Mouse (Mus musculus) mouse trophoblast stem cell (cell line): ENCODE results near the gene Nrtn.

Experiments
- in situ Hi-C, 2 experiments: fragments of 300-500 bp; cut with MseI, MboI; formaldehyde crosslinking; loops; 2 replicates in 1 of 2; 3 replicates in 1 of 2; pipeline ENCODE4 v1.15.1; 2025

Gene Nrtn

DNA sequence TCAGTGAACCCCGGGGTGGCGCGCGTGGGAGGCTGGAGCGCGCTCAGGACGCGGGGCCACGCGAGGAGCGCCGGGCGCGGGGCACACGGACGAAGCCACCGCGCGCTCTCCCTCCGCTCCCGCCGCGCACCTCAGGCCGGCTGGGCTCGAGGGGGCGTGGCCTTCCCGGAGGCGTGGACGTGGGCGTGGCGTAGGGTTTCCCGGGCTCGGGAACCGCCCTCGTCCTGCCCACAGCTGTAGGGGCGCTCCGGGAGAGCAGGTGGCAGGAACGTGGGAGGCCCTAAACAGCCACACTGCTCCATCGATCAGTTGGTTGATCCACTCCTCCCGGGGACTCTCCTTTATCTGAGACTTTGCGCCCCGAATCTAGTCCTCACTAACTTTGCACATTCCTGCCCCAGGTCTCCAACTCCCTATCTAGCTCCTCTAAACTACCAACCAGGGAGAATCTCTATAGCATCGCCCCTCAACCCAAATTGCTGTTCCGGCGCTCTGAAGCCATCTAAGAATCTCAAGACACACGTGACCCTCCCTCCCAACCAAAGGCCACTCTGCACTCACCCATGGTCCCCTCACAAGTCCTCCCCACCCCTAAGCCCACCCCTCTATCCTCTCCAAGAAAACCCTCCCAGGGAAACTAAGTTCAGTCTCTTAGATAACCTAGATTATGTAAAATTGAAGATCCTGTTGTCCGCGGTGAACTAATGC, at the start of gene Nrtn:
Nrtn (minus strand) TSS at position 115 of the 708 bp plus-strand sequence.
- in situ Hi-C loops, result no loop called here

DNA sequence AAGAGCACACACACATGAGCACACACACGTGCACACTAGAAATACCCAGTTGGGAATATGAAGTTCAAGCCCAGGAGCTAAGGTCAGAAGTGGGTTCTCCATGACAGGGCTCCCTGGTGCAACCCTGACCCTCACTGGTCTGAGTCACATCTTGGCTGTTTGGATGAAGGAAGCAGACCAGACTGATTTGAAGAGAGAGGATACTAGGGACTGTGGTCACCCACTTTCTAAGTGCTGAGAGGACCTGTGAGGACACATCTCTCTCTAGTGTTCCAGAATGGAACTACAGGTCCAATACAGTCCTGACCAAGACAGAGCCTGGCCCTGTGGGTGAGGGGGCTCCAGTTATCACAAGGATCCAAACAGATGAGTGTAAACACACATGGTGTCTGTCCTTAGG, 48.5 kb upstream of the Nrtn start:
- in situ Hi-C loops, result no loop called here

DNA sequence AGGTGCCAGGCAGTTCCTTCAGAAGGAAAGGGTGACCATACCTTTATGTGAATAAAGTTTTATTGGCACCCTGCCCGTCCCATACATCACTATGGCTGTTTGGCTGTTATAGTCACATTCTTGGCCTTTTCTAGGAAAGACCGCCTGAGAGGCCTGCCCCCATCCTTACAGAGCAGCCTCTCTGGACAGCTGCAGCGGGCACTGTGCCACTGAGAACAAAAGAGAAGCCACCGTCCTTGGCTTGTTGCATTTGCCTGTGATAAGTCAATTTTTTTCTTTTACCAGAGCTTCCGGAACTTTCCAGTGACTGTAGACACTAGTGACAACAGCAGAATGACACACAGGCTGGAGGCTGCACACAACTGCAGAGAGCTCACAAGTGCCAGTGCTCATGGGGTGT, 47.6 kb upstream of the Nrtn start:
- in situ Hi-C loops, result no loop called here

DNA sequence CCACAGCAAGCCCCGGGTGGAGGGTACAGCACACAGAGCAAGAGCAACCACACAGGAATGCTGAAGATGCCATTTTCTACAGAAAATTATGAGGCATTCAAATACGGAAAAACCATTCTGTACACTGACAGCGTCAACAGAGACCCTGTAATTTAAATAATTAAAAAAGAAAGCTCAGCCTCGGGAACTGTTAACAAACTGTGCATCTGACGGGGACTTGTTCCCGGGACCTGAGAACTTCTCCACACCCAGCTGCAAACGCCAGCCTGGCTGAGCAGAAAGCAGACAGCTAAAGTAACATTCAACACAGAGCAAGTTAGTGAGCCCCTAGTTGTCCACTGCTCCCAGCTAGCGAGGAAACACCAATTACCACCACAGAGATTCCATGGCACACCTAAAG, 44.7 kb upstream of the Nrtn start:
- in situ Hi-C loops, result no loop called here

DNA sequence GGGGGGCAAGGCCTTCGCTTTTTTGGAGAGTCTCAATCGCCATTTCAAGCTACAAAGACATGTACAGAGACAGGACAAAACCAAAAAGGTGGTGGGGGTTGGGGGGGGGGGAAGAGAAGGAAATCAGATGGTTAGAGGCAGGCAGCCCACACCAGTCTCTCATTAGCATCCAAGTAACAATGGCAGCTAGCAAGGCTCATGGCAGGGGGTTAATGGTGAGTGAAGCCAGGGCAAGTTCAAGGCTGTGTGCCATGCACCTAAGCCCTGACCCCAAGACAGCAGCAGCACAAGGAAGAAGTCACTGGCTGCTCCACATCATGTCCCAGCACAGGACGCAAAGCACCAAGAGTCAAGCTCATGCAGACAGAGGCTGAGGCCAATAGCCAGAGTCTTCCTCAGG, 41.9 kb upstream of the Nrtn start:
- in situ Hi-C loops, result no loop called here

DNA sequence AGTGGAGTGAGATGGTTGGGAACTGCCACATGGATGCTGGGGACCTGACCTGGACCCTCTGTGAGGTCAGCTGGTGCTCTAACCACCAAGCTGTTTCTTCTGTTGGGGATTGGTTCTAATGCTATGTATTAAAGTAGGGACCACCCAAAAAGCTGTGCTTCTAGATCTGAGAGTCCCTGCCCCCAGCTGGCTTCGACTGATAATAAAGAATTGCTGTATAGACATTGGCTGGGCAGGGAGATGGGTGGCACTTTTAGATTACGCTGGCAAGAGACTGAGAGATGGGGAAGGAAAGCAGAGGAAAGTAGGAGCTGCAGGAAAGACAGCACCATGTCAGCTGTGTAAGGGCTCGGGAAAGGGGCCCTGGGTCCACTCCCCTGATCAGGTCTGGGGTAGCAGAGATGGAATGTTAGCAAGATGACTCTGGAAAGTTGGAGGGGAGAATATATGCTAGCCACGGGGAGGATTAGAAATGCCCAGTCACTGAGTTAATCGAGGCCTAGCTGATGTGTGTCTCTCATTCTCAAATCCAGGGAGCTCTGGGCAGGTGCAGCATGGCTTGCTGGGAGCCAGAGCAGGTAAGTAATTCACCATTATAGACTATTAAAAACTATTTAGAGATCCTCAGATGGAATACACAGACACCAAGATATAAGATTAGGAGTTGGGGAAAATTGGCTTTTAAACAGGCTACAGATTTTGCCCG, 36.4 kb upstream of the Nrtn start:
- in situ Hi-C loops, result no loop called here

- in situ Hi-C loops, result no loop called here
Observed at GRCm38 (mm10) chr17:56792588-56792987, 35.3 kb upstream of the Nrtn start.

DNA sequence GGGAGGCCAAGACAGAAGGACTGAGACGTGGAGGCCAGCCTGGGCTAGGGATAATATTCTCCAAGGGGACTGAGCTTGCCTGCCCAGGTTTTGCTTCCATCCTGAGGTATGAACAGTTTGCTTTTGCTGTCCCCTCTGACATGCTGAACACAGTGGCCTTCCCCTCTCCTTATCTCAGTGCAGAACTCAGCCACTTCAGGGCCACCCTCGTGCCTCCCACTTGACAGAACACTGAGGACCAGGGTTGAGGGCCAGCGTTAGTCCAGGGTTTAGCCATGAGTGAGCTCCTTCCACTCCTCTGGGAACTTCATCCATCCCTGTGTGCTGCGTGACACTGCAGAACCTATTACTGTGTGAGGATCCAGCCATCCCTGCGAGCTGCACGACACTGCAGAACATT, 32.0 kb upstream of the Nrtn start:
- in situ Hi-C loops, result no loop called here

DNA sequence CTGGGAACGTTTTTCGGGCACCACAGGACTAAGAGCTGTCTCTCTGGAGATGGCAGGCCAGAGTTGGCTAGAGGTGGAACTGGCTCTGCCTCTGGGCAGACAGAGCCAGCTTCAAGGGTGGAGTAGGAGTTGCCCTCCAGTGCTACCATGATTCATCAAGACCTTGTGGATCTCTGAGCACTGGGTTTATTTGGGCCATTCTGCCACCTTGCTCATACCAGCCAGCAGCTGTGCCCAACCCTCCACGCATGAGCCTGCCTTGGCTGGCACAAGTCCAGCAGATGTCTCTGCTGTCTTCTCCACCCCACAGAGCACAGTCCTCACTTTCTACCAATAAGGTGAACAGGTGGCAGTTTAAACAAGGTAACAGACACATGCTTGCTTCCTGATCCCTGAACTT, 31.6 kb upstream of the Nrtn start:
- in situ Hi-C loops, result no loop called here

DNA sequence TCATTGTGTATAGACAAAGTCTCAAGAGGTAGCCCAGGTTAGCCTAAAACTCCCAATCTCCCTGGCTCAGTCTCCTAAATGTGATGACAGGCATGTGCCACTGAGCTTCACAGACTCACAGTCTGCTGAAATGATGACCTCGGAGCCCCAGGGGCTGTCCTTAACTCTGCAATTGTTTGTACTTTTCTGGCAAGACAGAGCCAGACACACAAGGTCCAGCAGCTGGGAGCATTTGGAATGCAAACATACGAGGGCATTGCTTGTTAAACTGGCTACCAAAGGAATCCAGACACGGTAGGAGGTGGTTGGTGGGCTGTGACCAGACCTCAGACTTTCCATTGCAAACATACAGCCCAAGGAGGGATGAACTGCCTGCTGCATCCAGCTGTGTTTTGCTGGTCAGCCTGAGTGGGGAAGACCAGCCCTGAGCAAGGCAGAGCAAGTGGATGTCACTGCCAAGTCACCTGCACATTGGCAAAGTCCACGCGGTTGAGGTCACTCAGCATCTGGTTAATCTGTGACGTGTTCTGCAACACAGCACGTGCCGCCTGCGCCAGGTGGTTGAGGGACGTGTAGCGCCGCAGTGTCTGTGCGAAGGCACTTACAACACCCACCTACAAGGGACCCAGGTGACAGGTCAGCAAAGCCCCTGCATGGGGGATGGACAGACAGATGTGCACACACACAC, 23.1 kb upstream of the Nrtn start:
- in situ Hi-C loops, result no loop called here

DNA sequence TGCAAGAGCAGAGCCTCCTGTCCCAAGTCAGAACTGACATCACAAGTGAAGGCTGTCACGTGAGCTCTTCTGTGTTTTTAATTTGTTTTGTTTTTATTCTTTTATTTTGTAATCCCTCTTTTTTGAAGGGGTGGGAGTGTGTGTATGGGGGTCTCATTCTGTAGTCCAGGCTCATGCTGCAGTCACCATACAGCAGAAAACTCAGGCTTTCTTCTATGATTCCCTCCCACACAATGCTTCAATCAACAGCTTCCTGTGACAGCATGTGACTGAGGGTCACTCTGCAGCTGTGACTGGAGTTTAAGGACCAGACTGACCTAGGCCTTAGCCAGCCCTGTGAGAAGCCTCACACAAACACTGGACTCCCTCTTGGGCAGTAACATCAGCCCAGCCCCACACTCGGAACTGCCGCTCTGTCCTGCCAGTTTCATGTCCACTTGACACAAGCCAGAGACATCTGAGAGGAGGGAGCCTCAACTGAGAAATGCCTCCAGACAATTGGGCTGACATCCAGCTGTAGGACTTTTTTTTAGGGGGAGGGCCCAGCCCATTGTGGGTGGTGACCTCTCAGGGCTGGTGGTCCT, 21.5 kb upstream of the Nrtn start:
- in situ Hi-C loops, result no loop called here

- in situ Hi-C loops, result no loop called here
Observed at GRCm38 (mm10) chr17:56777568-56777967, 20.2 kb upstream of the Nrtn start.

DNA sequence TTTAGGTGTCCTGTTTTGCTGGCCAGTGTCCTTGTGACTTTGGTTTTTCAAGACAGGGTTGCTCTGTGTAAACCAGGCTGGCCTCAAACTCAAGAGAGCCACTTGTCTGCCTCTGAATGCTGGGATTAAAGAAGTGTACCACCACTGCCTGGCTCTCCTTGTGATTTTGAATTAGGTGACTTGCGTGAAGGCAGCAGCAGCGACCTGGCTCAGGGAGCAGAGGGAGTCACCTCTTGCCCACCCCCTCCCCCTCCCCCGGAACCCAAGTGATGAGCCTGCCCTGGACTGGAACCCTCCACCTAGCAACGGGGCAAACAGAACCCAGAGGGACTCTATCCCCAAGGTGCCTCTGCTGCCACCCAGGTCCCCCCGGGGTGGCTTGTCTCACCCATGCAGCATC, 12.6 kb upstream of the Nrtn start, which contains the start of gene Prr22:
Prr22 (plus strand) TSS at position 301 of the 400 bp plus-strand sequence.
- in situ Hi-C loops, result no loop called here

DNA sequence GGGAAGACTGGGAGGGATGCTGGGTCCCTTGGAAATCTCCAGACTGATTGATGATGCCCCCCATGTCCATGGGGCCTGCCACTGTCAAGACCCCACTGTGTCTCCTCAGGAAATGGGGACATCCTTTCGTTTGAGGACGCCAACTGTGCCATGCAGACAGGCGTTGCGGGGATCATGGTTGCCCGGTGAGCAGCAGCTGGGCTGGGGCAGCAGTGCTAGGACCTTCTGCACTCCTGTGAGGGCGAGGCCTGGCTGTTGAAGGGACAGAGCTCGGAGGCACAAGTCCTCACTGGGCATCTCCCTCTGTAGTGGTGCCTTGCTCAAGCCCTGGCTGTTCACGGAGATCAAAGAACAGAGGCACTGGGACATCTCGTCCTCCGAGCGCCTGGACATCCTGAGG, 11.6 kb upstream of the Nrtn start:
- in situ Hi-C loops, result no loop called here

- in situ Hi-C loops, result no loop called here
Observed at GRCm38 (mm10) chr17:56767531-56768135, 10.3 kb upstream of the Nrtn start.

DNA sequence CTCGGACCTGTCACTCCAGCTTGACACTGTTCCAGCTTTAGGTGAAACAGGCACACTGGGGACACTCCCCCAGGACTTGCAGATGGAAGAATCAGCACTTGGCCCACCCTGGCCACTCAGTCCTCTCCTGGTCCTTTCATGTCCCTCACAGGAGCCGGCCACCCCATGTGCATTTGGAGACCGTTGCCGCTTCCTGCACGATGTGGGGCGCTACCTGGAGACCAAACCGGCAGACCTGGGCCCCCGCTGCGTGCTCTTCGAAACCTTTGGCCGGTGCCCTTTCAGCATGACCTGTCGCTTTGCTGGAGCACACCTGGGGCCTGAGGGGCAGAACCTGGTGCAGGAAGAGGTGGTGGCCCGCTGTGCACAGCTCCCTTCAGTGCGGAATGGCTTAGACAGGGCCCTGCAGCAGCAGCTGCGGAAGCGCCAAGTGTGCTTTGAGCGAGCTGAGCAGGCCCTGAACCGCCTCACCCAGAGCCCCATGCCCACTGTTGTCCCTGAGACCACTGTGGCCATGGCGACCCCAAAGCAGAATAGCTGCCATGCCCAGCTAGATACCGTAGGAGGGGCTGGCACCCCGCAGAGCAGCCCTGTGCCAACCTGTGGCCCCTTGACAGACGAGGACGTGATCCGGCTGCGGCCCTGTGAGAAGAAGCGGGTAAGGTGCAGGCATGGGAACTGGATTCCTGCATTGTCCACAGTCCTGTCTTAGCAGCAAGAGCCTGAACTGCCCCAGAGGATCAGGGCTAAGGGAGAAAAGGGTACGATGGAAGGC, 9.5 kb upstream of the Nrtn start:
- in situ Hi-C loops, result no loop called here

DNA sequence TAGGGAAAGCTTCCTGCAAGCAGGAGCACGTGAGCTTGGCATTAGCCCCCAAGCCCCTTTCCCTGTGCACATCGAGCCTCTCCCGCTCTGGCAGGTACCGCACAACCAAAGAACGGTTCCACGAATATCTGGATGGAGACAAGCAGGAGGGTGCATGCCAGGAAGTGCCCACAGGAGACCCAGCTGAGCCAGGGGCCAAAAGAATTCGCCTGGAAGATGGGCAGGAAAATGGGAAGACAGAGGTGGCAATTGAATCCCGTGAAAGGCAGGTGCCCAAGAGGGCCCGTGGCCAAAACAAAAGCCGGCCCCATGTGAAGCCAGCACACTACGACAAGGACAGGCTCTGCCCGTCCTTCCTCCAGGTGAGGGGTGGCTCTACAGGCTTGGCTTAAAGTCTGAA, 8.1 kb upstream of the Nrtn start:
- in situ Hi-C loops, result no loop called here

GRCm38 (mm10) chr17:56764474-56765354, 7.4 kb upstream of the Nrtn start, which contains the start of gene Dus3l:
Dus3l (plus strand) TSS chr17:56764757.
- in situ Hi-C loops, result no loop called here

- in situ Hi-C loops, result no loop called here
Observed at GRCm38 (mm10) chr17:56763741-56764250, 6.5 kb upstream of the Nrtn start.
